Mouse (Mus musculus): ENCODE measurements around the gene Sp2. TPM values are rescaled to one million over a fixed set of nuclear protein-coding genes. Genes with fewer than 3 reads are reported as not detected.

The Sp2 gene
- polyA plus RNA-seq, 1 experiment from 2014 or later = 18.3 TPM

- Histone ChIP-seq H3K27ac (no peak overlapping the region), H3K36me3 (ENCODE audit: poor library complexity, severe bottlenecking) (no peaks in the 10 kb centered on the region), H3K27me3 (peaks cover 7% of the 10 kb centered on the region; the same call in 1 of the 2 replicates), H3K9ac (no peak overlapping the region), H3K4me1 (peaks cover 17% of the 10 kb centered on the region), H3K4me2 (no peak overlapping the region), H3K4me3 (no peak overlapping the region), H3K9me3 (replicated peaks) (no peaks in the 10 kb centered on the region)
- no peak for ATAC-seq
- WGBS = 75% methylated on average over 6 of the region's 6 CpGs
These were observed 40.7 kb downstream of the Sp2 start for GRCm38 (mm10) chr11:96941989-96942590.

GRCm38 (mm10) chr11:96940578-96941465, 41.9 kb downstream of the Sp2 start:
- Histone ChIP-seq H3K4me2 (no peak overlapping the region), H3K4me1 (peaks cover 17% of the 10 kb centered on the region), H3K36me3 (ENCODE audit: poor library complexity, severe bottlenecking) (no peaks in the 10 kb centered on the region), H3K9ac (no peak overlapping the region), H3K27me3 (peaks cover 7% of the 10 kb centered on the region; the same call in 1 of the 2 replicates), H3K9me3 (replicated peaks) (no peaks in the 10 kb centered on the region), H3K4me3 (no peak overlapping the region), H3K27ac (no peak overlapping the region)
- no peak for ATAC-seq
- 77% methylated on average over 16 of the region's 16 CpGs for WGBS

GRCm38 (mm10) chr11:96938426-96938800, 44.3 kb downstream of the Sp2 start:
- Histone ChIP-seq H3K27me3 (peaks cover 7% of the 10 kb centered on the region; the same call in 1 of the 2 replicates), H3K9me3 (replicated peaks) (no peaks in the 10 kb centered on the region), H3K27ac (no peak overlapping the region), H3K4me3 (no peak overlapping the region), H3K36me3 (ENCODE audit: poor library complexity, severe bottlenecking) (no peaks in the 10 kb centered on the region), H3K4me2 (no peak overlapping the region), H3K9ac (no peak overlapping the region), H3K4me1 (peaks cover 3% of the 10 kb centered on the region)
- WGBS = 86% methylated on average over 6 of the region's 6 CpGs
- ATAC-seq = no peak

- H3K9ac ChIP-seq = no peak overlapping the region
- H3K36me3 ChIP-seq (ENCODE audit: poor library complexity, severe bottlenecking) = no peaks in the 10 kb centered on the region
- 56% methylated on average over 10 of the region's 10 CpGs for WGBS
- no peak overlapping the region for H3K4me3 ChIP-seq
- no peak overlapping the region for H3K27ac ChIP-seq
- H3K9me3 ChIP-seq (replicated peaks) = no peaks in the 10 kb centered on the region
- H3K27me3 ChIP-seq = peaks cover 4% of the 10 kb centered on the region; the same call in 1 of the 2 replicates
- H3K4me1 ChIP-seq = no peaks in the 10 kb centered on the region
- no peak for ATAC-seq
- no peak overlapping the region for H3K4me2 ChIP-seq
These were observed 45.0 kb downstream of the Sp2 start for GRCm38 (mm10) chr11:96937549-96938425.

- WGBS = 90% methylated on average over 9 of the region's 9 CpGs
- H3K36me3 ChIP-seq (ENCODE audit: poor library complexity, severe bottlenecking) = no peaks in the 10 kb centered on the region
- H3K9ac ChIP-seq = no peak overlapping the region
- H3K9me3 ChIP-seq (replicated peaks) = no peaks in the 10 kb centered on the region
- no peaks in the 10 kb centered on the region for H3K4me1 ChIP-seq
- no peak for ATAC-seq
- H3K27me3 ChIP-seq = no peaks in the 10 kb centered on the region
- no peak overlapping the region for H3K27ac ChIP-seq
- H3K4me3 ChIP-seq = no peak overlapping the region
- H3K4me2 ChIP-seq = no peak overlapping the region
These were observed 46.7 kb downstream of the Sp2 start for GRCm38 (mm10) chr11:96935872-96936650.

GRCm38 (mm10) chr11:96934921-96935356, 47.8 kb downstream of the Sp2 start:
- Histone ChIP-seq H3K4me1 (no peaks in the 10 kb centered on the region), H3K27ac (no peak overlapping the region), H3K27me3 (peaks cover 8% of the 10 kb centered on the region), H3K9me3 (replicated peaks) (no peaks in the 10 kb centered on the region), H3K4me3 (no peak overlapping the region), H3K36me3 (ENCODE audit: poor library complexity, severe bottlenecking) (no peaks in the 10 kb centered on the region), H3K4me2 (peak overlapping the region; percentile 32), H3K9ac (no peak overlapping the region)
- ATAC-seq = 0 out of 2 replicates have a peak, but pooled peaks have one; percentile 62
- WGBS = 24% methylated on average over 12 of the region's 12 CpGs

- no peaks in the 10 kb centered on the region for H3K4me1 ChIP-seq
- H3K4me3 ChIP-seq = no peak overlapping the region
- H3K27ac ChIP-seq = no peak overlapping the region
- peaks cover 20% of the 10 kb centered on the region for H3K27me3 ChIP-seq
- no peak overlapping the region for H3K4me2 ChIP-seq
- no peak for ATAC-seq
- H3K36me3 ChIP-seq (ENCODE audit: poor library complexity, severe bottlenecking) = no peaks in the 10 kb centered on the region
- WGBS = 93% methylated on average over 13 of the region's 13 CpGs
- H3K9me3 ChIP-seq (replicated peaks) = no peaks in the 10 kb centered on the region
- H3K9ac ChIP-seq = no peak overlapping the region
These were observed 49.0 kb downstream of the Sp2 start for GRCm38 (mm10) chr11:96933562-96934276.

GRCm38 (mm10) chr11:96931327-96932062, 51.3 kb downstream of the Sp2 start:
- Histone ChIP-seq H3K4me2 (no peak overlapping the region), H3K9me3 (replicated peaks) (no peaks in the 10 kb centered on the region), H3K27ac (no peak overlapping the region), H3K4me3 (no peak overlapping the region), H3K27me3 (peaks cover 35% of the 10 kb centered on the region), H3K4me1 (no peaks in the 10 kb centered on the region), H3K9ac (no peak overlapping the region), H3K36me3 (ENCODE audit: poor library complexity, severe bottlenecking) (no peaks in the 10 kb centered on the region)
- no peak for ATAC-seq
- WGBS = 72% methylated on average over 8 of the region's 8 CpGs

GRCm38 (mm10) chr11:96929766-96930331, 52.9 kb downstream of the Sp2 start:
- 70% methylated on average over 9 of the region's 9 CpGs for WGBS
- Histone ChIP-seq H3K9ac (no peak overlapping the region), H3K4me2 (no peak overlapping the region), H3K27ac (no peak overlapping the region), H3K36me3 (ENCODE audit: poor library complexity, severe bottlenecking) (no peaks in the 10 kb centered on the region), H3K9me3 (replicated peaks) (no peaks in the 10 kb centered on the region), H3K27me3 (peaks cover 35% of the 10 kb centered on the region), H3K4me3 (no peak overlapping the region), H3K4me1 (no peaks in the 10 kb centered on the region)
- no peak for ATAC-seq

GRCm38 (mm10) chr11:96929096-96929765, 53.5 kb downstream of the Sp2 start:
- Histone ChIP-seq H3K4me3 (no peak overlapping the region), H3K36me3 (ENCODE audit: poor library complexity, severe bottlenecking) (no peaks in the 10 kb centered on the region), H3K4me2 (no peak overlapping the region), H3K9ac (no peak overlapping the region), H3K9me3 (replicated peaks) (no peaks in the 10 kb centered on the region), H3K27me3 (peaks cover 35% of the 10 kb centered on the region), H3K27ac (no peak overlapping the region), H3K4me1 (no peaks in the 10 kb centered on the region)
- 14% methylated on average over 13 of the region's 13 CpGs for WGBS
- ATAC-seq = no peak

Measured in forebrain, embryonic 13.5 days (tissue).